19 mouse cellular contexts compared by ENCODE assay signal in the genomic region with DNA sequence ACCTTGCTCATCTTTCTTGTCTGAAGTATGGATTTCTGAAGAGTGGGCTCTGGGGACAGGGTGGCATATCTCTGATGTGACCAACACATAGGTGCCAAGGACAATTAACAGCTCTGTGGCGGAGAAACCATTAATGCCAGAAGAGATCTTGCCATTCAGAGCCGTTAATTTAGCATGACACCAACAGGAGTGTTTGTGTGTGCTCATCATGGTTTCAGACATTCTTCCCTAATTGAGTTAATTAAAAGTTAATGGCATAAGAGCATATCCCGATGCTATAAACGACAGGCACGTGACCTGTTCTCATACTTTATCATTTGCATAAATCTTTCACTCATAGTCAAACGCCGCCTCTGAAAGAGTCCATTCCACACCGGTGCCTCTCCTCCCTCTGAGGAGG.
"Had no signal": no experiment of that assay in that cellular context is flagged by ENCODE, and none has a peak within 500 bp of the region (broad histone marks: within the 10 kb centered on the region; RNA-seq: fewer than 3 reads in every experiment).

No protein-coding gene starts in this region.

- H3K27me3 ChIP-seq: liver, embryonic 12.5 days; liver, embryonic 15.5 days; lung, embryonic 15.5 days; megakaryocyte, embryonic 14.5 days; midbrain, embryonic 13.5 days had no signal

- H3K9ac ChIP-seq: limb, embryonic 13.5 days; liver, embryonic 12.5 days; liver, embryonic 15.5 days; lung, embryonic 15.5 days; midbrain, embryonic 13.5 days had no signal

- H3K36me3 ChIP-seq: limb, embryonic 13.5 days; liver, embryonic 12.5 days; liver, embryonic 15.5 days; lung, embryonic 15.5 days; midbrain, embryonic 10.5 days; midbrain, embryonic 13.5 days had no signal

- H3K4me3 ChIP-seq: limb, embryonic 13.5 days; liver, embryonic 12.5 days; liver, embryonic 15.5 days; lung, embryonic 15.5 days; megakaryocyte, embryonic 14.5 days; midbrain, embryonic 10.5 days; midbrain, embryonic 13.5 days; myocyte had no signal

- ATAC-seq: intestine, postnatal 0 days; liver, embryonic 12.5 days; midbrain, embryonic 13.5 days; midbrain, embryonic 16.5 days had no signal

- H3K4me2 ChIP-seq: liver, embryonic 12.5 days; liver, embryonic 15.5 days; lung, embryonic 15.5 days; midbrain, embryonic 13.5 days had no signal

- H3K9me3 ChIP-seq: limb, embryonic 13.5 days; lung, embryonic 15.5 days; midbrain, embryonic 10.5 days; midbrain, embryonic 13.5 days had no signal

- DNase-seq: kidney, adult 2 months; kidney, postnatal 10 days; kidney, postnatal 36 days; liver; lung, adult 18-20 months; lung, postnatal 10 days; lung, postnatal 36 days; thymus, postnatal 14 days; thymus, postnatal 4 days had no signal

- H3K27ac ChIP-seq: limb, embryonic 13.5 days; liver, embryonic 12.5 days; liver, embryonic 15.5 days; lung, embryonic 15.5 days; midbrain, embryonic 10.5 days; midbrain, embryonic 13.5 days had no signal

- H3K4me1 ChIP-seq: liver, embryonic 12.5 days; liver, embryonic 15.5 days; lung, embryonic 15.5 days; megakaryocyte, embryonic 14.5 days; midbrain, embryonic 10.5 days; midbrain, embryonic 13.5 days had no signal
